Mouse (Mus musculus): ENCODE data around the gene 4930438A08Rik.

Gene 4930438A08Rik

DNA sequence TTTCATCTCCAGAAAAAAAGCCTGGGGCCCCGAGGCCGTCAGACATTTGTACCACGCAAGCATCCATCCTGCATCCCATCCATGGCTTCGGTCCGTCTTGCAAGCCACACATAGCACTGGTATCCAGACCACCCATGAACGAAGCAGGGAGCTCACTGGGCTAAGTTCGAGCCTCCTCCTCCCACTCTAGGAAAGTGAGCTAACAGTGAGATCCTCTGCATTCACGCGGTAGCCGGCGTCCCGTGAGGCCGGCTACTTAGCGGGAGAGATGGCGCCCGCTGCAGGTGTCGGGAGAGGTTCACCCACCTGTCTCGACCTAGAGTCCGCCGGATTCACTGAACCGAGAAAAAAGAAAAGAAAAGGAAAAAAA is 55.3 kb downstream of the 4930438A08Rik start:
- no peak for DNase-seq

DNA sequence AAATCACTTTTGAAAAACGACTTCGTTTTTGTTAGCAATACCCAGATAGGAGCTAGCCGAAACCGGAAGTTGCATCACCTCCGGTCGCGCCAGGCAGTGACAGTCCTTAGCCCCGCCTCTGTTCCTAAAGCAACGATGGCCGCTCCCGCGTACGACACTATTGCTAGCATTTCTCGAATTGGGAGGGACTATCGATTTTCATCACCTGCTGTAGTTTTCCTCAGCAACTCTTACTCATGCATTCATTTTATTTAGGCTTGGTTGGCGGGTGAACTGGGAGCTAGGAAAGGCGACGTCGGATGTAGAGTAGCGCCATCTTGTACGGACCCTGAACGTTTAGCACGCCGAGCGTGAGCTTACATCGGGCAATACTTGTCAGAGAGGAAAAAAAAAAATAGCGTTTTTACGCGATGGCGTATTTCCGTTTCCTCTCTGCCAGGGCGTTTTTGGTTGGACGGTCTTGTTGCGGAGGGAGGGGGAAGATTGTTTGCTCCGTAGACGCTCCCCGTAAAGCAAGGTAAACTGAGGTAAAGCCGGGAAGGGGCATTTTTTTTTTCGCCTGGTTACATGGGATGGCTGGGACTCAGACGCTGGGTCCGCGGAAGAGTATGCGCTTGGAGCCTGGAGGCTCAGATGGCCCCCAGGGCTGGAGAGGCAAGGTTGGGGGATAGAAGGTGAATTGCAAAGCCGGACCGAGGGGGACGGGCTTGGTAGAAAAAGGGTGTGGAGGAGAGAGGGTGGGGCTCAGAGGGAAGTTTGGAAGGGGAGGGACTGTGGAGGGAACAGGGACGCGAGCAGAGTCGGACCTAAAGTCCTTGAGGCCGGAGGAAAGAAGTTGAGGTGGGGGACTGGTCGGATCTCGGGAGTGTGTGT is 55.9 kb downstream of the 4930438A08Rik start, which contains the start of the genes Zfp672 and Sh3bp5l:
Gene Zfp672 (minus strand): TSS at position 64 of the 873 bp plus-strand sequence.
Gene Sh3bp5l (plus strand): TSS at position 449 of the 873 bp plus-strand sequence.
- peak; percentile 89 for DNase-seq

DNA sequence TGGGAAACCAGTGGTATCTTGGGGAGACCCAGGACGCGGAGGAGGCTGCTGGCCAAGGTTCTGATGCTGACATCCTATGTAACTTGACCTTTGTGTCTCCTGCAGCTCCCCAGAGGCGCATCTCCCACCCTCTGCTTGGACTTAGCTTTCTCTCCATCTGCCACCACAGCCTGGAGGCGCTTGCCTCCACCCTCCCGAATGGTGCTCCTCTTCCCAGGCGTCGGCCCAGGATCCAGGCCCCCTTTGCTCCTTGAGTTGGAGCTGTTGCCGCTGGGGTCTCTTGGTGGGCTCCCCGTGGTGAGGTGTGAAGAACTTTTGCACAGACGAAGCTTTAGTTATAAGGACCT is 56.5 kb downstream of the 4930438A08Rik start:
- no peak for DNase-seq

DNA sequence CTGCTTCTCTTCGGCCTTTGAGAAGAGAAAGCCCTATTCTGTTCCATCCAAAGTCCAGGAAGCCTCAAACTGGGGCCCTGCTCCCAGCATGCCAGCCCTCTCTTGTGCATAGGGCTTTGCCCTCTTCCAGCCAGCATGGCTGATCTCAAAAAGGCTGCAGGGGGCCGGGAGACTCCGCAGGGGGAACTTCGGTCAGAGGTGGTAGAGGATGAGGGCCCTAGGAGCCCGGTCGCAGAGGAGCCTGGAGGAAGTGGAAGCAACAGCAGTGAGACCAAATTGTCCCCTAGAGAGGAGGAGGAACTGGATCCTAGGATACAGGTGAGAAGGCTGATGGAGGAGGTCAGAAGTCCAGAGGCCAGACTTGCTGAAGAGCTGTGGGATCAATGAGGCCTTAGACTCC is 56.9 kb downstream of the 4930438A08Rik start:
- no peak for DNase-seq

DNA sequence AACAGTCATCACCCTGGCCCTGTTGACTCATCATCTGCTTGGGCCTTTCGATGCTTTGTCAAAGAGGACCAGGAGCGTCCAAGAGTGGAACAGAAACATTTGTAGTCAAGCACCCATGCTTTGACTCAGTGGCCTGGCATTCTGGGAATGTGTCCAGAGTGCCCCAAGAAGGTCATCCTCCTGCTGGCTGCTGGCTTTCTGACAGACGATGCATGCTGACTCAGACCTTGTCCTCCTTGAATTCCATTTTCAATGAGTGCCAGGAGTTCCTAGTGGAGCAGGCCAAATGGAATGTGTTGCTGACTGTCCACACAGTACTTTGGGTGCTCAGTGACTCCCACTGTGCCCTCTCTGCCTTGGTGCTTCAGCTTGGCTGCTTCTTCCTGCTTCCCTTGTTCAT is 60.1 kb downstream of the 4930438A08Rik start:
- DNase-seq, result no peak

Measured in thymus, postnatal 25 days (tissue).